Mouse (Mus musculus) myocyte (in vitro differentiated cells): ENCODE results near the gene Zfp966. TPM values are rescaled to one million over a fixed set of nuclear protein-coding genes. Genes with fewer than 3 reads are reported as not detected.
"Not testable (repeated sequence)": the region's sequence is repeated elsewhere in the genome, so short reads cannot be mapped to it uniquely, and the experiment has no call there.

Source experiments
- H3K27me3 ChIP-seq: one replicate; pipeline ENCODE4 v1.6.1; 2011; ENCODE audit not compliant: control insufficient read depth, insufficient read depth, insufficient read length
- H3K36me3 ChIP-seq: one replicate; pipeline ENCODE4 v1.6.1; 2011; ENCODE audit not compliant: control insufficient read depth, insufficient read depth
- H3K4me2 ChIP-seq: one replicate; pipeline ENCODE4 v1.6.1; 2011; ENCODE audit warnings: low read depth, control low read depth
- H3K4me3 ChIP-seq: one replicate; pipeline ENCODE4 v1.5.1; 2011; ENCODE audit warnings: mild to moderate bottlenecking, control low read depth, moderate library complexity
- H3K79me2 ChIP-seq: one replicate; pipeline ENCODE4 v1.6.1; 2011; ENCODE audit not compliant: control insufficient read depth, insufficient read depth
- H3ac ChIP-seq: one replicate; pipeline ENCODE4 v1.6.1; 2011; ENCODE audit not compliant: control insufficient read depth, insufficient read length
- polyA plus RNA-seq: library from polyadenylated mRNA; unstranded; fragments of >200 nt; fragmentation: generic; extraction: Trizol; gene quantifications from one replicate; pipeline ENCODE4 v1.2.1, GENCODE M21; 2012; ENCODE audit warnings: missing spikeins

The Zfp966 gene
- polyA plus RNA-seq, result 1.4 TPM

DNA sequence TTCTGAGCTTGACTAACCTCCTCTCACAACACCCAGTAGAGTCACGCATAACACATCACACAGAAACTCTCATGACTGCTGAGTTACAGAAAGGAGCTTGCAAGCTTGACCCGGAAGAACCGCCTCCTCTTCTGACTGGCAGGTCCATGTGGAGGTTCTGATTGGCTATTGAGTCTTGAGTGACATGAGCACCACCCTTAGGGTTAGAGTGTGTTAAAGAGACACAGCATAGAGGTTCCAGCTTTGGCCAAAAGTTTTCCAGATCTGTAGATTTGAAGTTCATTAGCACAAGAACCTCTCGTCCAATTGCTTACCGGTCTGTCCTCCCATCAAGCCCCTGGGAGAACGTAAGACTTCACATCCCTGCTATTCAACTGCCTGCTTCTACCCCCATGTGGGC is at the start of gene Zfp966:
TSS of gene Zfp966 (minus strand) at position 101 of the 400 bp plus-strand sequence.
- not testable (repeated sequence) for H3K27me3 ChIP-seq, H3K4me3 ChIP-seq, H3K79me2 ChIP-seq, H3K36me3 ChIP-seq, H3ac ChIP-seq, H3K4me2 ChIP-seq

DNA sequence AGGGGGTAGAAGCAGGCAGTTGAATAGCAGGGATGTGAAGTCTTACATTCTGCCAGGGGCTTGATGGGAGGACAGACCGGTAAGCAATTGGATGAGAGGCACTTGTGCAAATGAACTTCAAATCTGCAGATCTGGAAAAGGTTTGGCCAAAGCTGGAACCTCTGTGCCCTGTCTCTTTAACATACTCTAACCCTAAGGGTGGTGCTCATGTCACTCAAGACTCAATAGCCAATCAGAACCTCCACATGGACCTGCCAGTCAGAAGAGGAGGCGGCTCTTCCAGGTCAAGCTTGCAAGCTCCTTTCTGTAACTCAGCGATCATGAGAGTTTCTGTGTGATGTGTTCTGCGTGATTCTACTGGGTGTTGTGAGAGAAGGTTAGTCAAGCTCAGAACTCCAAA is 34.1 kb upstream of the Zfp966 start, which contains the start of gene Gm2026:
TSS of gene Gm2026 (plus strand) at position 301 of the 400 bp plus-strand sequence.
- H3K4me3 ChIP-seq, H3ac ChIP-seq, H3K36me3 ChIP-seq, H3K79me2 ChIP-seq, H3K27me3 ChIP-seq, H3K4me2 ChIP-seq: not testable (repeated sequence)

DNA sequence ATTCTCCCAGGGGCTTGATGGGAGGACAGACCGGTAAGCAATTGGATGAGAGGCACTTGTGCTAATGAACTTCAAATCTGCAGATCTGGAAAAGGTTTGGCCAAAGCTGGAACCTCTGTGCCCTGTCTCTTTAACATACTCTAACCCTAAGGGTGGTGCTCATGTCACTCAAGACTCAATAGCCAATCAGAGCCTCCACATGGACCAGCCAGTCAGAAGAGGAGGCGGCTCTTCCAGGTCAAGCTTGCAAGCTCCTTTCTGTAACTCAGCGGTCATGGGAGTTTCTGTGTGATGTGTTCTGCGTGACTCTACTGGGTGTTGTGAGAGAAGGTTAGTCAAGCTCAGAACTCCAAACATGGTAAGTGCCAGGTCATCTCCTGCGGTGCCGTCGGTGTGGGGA is 61.9 kb downstream of the Zfp966 start, which contains the start of gene Gm6710:
TSS of gene Gm6710 (plus strand) at position 196 of the 400 bp plus-strand sequence.
- H3K27me3 ChIP-seq, H3ac ChIP-seq, H3K79me2 ChIP-seq, H3K4me3 ChIP-seq, H3K36me3 ChIP-seq, H3K4me2 ChIP-seq: not testable (repeated sequence)

Other genes starting within 250 kb of the Zfp966 start
- gene Zfp969, start 227.5 kb downstream of the Zfp966 start, polyA plus RNA-seq, result 7.2 TPM
- gene Gm2007, start 189.6 kb downstream of the Zfp966 start, polyA plus RNA-seq, result not detected
- 2.0 TPM for gene Gm14288, start 130.0 kb downstream of the Zfp966 start, polyA plus RNA-seq
- 2.2 TPM for gene Gm6710, start 61.9 kb downstream of the Zfp966 start, polyA plus RNA-seq
- 2.2 TPM for gene Gm2026, start 34.2 kb upstream of the Zfp966 start, polyA plus RNA-seq
- 0.77 TPM for gene Gm2004, start 218.7 kb upstream of the Zfp966 start, polyA plus RNA-seq